In genomic region chr15:54070005-54070634, GRCm38 (mm10) we compare ENCODE assay signal across 8 mouse cellular contexts.
DNase-seq lines count a peak whose midpoint lies in the region; ATAC-seq lines count a peak whose summit lies in the region.

No protein-coding gene starts in this region.

- H3K4me2 ChIP-seq in forebrain, embryonic 16.5 days (ENCODE audit: low read length), result no peak overlapping the region
- no peak overlapping the region for H3K4me2 ChIP-seq in hindbrain, embryonic 15.5 days

- no peaks in the 10 kb centered on the region for H3K4me1 ChIP-seq in forebrain, embryonic 16.5 days (replicated peaks; ENCODE audit: control insufficient read depth, insufficient read depth, low read length)
- H3K4me1 ChIP-seq in hindbrain, embryonic 15.5 days (replicated peaks), result no peaks in the 10 kb centered on the region

- H3K4me3 ChIP-seq in forebrain, embryonic 16.5 days (replicated peaks; ENCODE audit: low read length), result no peak overlapping the region
- H3K4me3 ChIP-seq in hindbrain, embryonic 15.5 days, result no peak overlapping the region

- 39% methylated on average over 9 of the region's 9 CpGs for WGBS in forebrain, embryonic 16.5 days
- 44% methylated on average over 9 of the region's 9 CpGs for WGBS in hindbrain, embryonic 15.5 days

- peak; percentile 29 for DNase-seq in WW6 (ENCODE audit: low read depth, low spot score)
- peak; percentile 11 for DNase-seq in cerebellum, adult 11-12 months
- peak; percentile 71 to 76 for DNase-seq in layer of hippocampus, postnatal 10 days (ENCODE audit: low spot score in 2 of 2)
- peak; percentile 66 to 75 for DNase-seq in lung, postnatal 4 days
- peak; percentile 55 to 78 for DNase-seq in right cerebral cortex, postnatal 10 days (ENCODE audit: low spot score in 2 of 2)
- no peak for DNase-seq in spleen, postnatal 4 days (ENCODE audit: low spot score in 2 of 2)

- no peaks in the 10 kb centered on the region for H3K36me3 ChIP-seq in forebrain, embryonic 16.5 days (ENCODE audit: control insufficient read depth, insufficient read depth)
- no peaks in the 10 kb centered on the region for H3K36me3 ChIP-seq in hindbrain, embryonic 15.5 days

- peak; percentile 91 for ATAC-seq in forebrain, embryonic 16.5 days
- ATAC-seq in hindbrain, embryonic 15.5 days (ENCODE audit: low FRiP score, low read depth), result peak; percentile 84

- no peaks in the 10 kb centered on the region for H3K9me3 ChIP-seq in forebrain, embryonic 16.5 days (ENCODE audit: control insufficient read depth, low read length)
- H3K9me3 ChIP-seq in hindbrain, embryonic 15.5 days, result no peaks in the 10 kb centered on the region

- H3K27me3 ChIP-seq in forebrain, embryonic 16.5 days (replicated peaks; ENCODE audit: control insufficient read depth, insufficient read depth, low read length), result no peaks in the 10 kb centered on the region
- no peaks in the 10 kb centered on the region for H3K27me3 ChIP-seq in hindbrain, embryonic 15.5 days

- no peak overlapping the region for H3K27ac ChIP-seq in forebrain, embryonic 16.5 days (ENCODE audit: low read length)
- no peak overlapping the region for H3K27ac ChIP-seq in hindbrain, embryonic 15.5 days (replicated peaks)

- no peak overlapping the region for H3K9ac ChIP-seq in forebrain, embryonic 16.5 days (replicated peaks; ENCODE audit: low read depth, low read length)
- H3K9ac ChIP-seq in hindbrain, embryonic 15.5 days, result no peak overlapping the region

Comparison
In these comparisons a context has a peak if more than half of its experiments do, and no peak if none do; other contexts are left out.
1. DNase-seq: peak in WW6 (single experiment), cerebellum, adult 11-12 months (single experiment), layer of hippocampus, postnatal 10 days (2 of 2), lung, postnatal 4 days (2 of 2) and right cerebral cortex, postnatal 10 days (2 of 2); none in spleen, postnatal 4 days (0 of 2).